Mouse (Mus musculus) midbrain, embryonic 16.5 days (tissue): ENCODE results near the gene Nup210l. TPM values are rescaled to one million over a fixed set of nuclear protein-coding genes. Genes with fewer than 3 reads are reported as not detected.

Source experiments
- ATAC-seq: fragments of 200-750 bp; cut with Nextera tagmentation; 2 replicates; pipeline ENCODE4 v1.8.0; 2017; ENCODE audit warnings: moderate TSS enrichment
- H3K27ac ChIP-seq: fragments of 300-500 bp; sonication (generic); 2 replicates; pipeline ENCODE4 v1.5.1; 2014; ENCODE audit warnings: mild to moderate bottlenecking, low read length, mixed read lengths
- H3K27me3 ChIP-seq: fragments of 300-500 bp; sonication (generic); 2 replicates; pipeline ENCODE4 v1.6.1; 2014; ENCODE audit warnings: low read depth, low read length, mixed read lengths; ENCODE audit not compliant: control insufficient read depth, insufficient read depth
- H3K36me3 ChIP-seq: fragments of 300-500 bp; sonication (generic); 2 replicates; pipeline ENCODE4 v1.6.1; 2014; ENCODE audit warnings: mild to moderate bottlenecking, low read length, moderate library complexity, mixed read lengths; ENCODE audit not compliant: control insufficient read depth, insufficient read depth
- H3K4me1 ChIP-seq: fragments of 300-500 bp; sonication (generic); 2 replicates; pipeline ENCODE4 v1.6.1; 2014; ENCODE audit warnings: mild to moderate bottlenecking, low read length, mixed read lengths; ENCODE audit not compliant: control insufficient read depth, insufficient read depth
- H3K4me2 ChIP-seq: fragments of 300-500 bp; sonication (generic); 2 replicates; pipeline ENCODE4 v1.6.1; 2014; ENCODE audit warnings: mild to moderate bottlenecking, low read length, mixed read lengths
- H3K4me3 ChIP-seq: fragments of 300-500 bp; sonication (generic); 2 replicates; pipeline ENCODE4 v1.5.1; 2014; ENCODE audit warnings: low read depth, mild to moderate bottlenecking, low read length, moderate library complexity, mixed read lengths
- H3K9ac ChIP-seq: fragments of 300-500 bp; sonication (generic); 2 replicates; pipeline ENCODE4 v1.6.1; 2014; ENCODE audit warnings: low read depth, low read length, mixed read lengths
- H3K9me3 ChIP-seq: fragments of 300-500 bp; sonication (generic); replicated peaks from 2 replicates; pipeline ENCODE4 v1.6.1; 2014; ENCODE audit warnings: mild to moderate bottlenecking, low read length, mixed read lengths; ENCODE audit not compliant: control insufficient read depth, poor library complexity, severe bottlenecking
- WGBS: fragments of 180-500 bp; shearing (Covaris S2); extraction: QIAGEN DNeasy Blood & Tissue Kit; methylation state at CpG from one replicate; pipeline ENCODE4 v1.1.7; 2014; 5-methylcytosine and 5-hydroxymethylcytosine counted together
- polyA plus RNA-seq: library from polyadenylated mRNA; unstranded; fragments of >200 nt; fragmentation: Nextera tagmentation; extraction: Ambion mirVana; gene quantifications from 2 replicates; pipeline ENCODE4 v1.2.1, GENCODE M21; 2015

Gene Nup210l
- polyA plus RNA-seq, 1 experiment from 2014 or later = 0.16 TPM

DNA sequence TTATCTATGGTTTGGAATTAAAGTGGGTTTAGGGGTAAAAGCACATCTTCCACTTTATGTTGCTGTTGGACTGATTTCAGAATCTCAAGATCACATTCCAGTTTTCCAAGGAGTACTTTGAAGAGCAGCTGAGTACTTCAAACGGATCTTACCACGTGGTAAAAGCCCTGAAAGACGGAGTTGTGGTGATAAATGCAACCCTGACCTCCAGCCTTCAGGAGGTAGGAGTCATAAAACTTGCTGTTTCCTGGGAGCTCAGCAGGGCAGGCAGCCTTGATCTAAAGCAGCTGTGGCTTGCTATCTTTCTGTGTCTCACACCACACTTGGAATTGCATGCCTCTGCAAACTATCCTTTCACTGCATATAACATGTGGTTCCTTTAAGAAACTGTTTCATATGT, 30.6 kb downstream of the Nup210l start:
- no peaks in the 10 kb centered on the region for H3K27me3 ChIP-seq
- no peaks in the 10 kb centered on the region for H3K36me3 ChIP-seq
- 73% methylated on average over 3 of the region's 3 CpGs for WGBS
- H3K9me3 ChIP-seq = no peaks in the 10 kb centered on the region
- no peak overlapping the region for H3K9ac ChIP-seq
- no peak for ATAC-seq
- no peak overlapping the region for H3K27ac ChIP-seq
- H3K4me3 ChIP-seq = no peak overlapping the region
- no peaks in the 10 kb centered on the region for H3K4me1 ChIP-seq
- no peak overlapping the region for H3K4me2 ChIP-seq

- Histone ChIP-seq H3K36me3 (no peaks in the 10 kb centered on the region), H3K9me3 (no peaks in the 10 kb centered on the region), H3K4me2 (no peak overlapping the region), H3K4me3 (no peak overlapping the region), H3K27ac (no peak overlapping the region), H3K9ac (no peak overlapping the region), H3K4me1 (no peaks in the 10 kb centered on the region), H3K27me3 (no peaks in the 10 kb centered on the region)
- no peak for ATAC-seq
- WGBS = 87% methylated on average over 5 of the region's 5 CpGs
Measured at GRCm38 (mm10) chr3:90134993-90135392, 31.1 kb downstream of the Nup210l start.

DNA sequence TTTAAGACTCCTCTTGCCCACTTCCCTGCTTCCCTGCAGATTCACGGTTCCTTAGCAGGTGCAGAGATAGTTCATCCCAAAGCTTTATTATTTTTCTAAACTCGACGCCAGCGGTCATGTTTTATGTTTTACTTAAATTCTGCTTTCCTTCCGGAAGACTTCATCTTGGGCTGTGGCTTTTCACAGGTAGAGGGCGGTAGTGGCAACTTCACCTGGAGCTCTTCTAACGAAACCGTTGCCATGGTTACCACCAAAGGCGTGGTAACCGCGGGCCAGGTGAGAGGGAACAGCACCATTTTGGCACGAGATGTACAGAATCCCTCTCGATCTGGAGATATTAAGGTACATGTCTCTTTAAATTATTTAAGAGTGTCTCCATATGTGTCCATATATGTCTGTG, 32.7 kb downstream of the Nup210l start:
- Histone ChIP-seq H3K36me3 (no peaks in the 10 kb centered on the region), H3K27me3 (no peaks in the 10 kb centered on the region), H3K27ac (no peak overlapping the region), H3K4me2 (no peak overlapping the region), H3K9me3 (no peaks in the 10 kb centered on the region), H3K4me1 (no peaks in the 10 kb centered on the region), H3K9ac (no peak overlapping the region), H3K4me3 (no peak overlapping the region)
- WGBS = 36% methylated on average over 13 of the region's 13 CpGs
- ATAC-seq = no peak

- no peaks in the 10 kb centered on the region for H3K9me3 ChIP-seq
- no peak overlapping the region for H3K4me2 ChIP-seq
- no peaks in the 10 kb centered on the region for H3K36me3 ChIP-seq
- no peak for ATAC-seq
- H3K27me3 ChIP-seq = no peaks in the 10 kb centered on the region
- 71% methylated on average over 1 of the region's 1 CpGs for WGBS
- no peak overlapping the region for H3K4me3 ChIP-seq
- H3K4me1 ChIP-seq = no peaks in the 10 kb centered on the region
- H3K27ac ChIP-seq = no peak overlapping the region
- no peak overlapping the region for H3K9ac ChIP-seq
Measured at GRCm38 (mm10) chr3:90137606-90138005, 33.7 kb downstream of the Nup210l start.

DNA sequence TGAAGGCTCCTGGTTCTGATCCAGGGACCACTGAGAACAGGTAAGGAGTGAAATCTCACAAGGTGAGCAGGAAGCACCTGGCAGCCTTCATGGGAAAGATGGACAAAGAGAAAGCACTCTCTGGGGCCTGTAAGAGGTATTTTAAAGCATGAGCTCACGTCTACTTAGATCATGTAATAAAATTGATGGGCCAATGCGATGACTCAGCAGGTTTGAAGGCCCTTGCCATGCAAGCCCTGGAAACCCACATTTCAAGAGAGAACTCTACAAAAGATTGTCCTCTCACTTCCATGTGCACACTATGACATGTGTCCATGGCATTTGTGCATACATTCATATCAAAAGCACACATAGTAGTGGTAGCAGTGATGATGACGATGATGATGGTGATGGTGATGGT, 36.0 kb downstream of the Nup210l start:
- no peaks in the 10 kb centered on the region for H3K4me1 ChIP-seq
- no peaks in the 10 kb centered on the region for H3K36me3 ChIP-seq
- no peak for ATAC-seq
- no peaks in the 10 kb centered on the region for H3K9me3 ChIP-seq
- no peak overlapping the region for H3K9ac ChIP-seq
- H3K27me3 ChIP-seq = no peaks in the 10 kb centered on the region
- 93% methylated on average over 3 of the region's 3 CpGs for WGBS
- no peak overlapping the region for H3K4me2 ChIP-seq
- H3K27ac ChIP-seq = no peak overlapping the region
- H3K4me3 ChIP-seq = no peak overlapping the region

DNA sequence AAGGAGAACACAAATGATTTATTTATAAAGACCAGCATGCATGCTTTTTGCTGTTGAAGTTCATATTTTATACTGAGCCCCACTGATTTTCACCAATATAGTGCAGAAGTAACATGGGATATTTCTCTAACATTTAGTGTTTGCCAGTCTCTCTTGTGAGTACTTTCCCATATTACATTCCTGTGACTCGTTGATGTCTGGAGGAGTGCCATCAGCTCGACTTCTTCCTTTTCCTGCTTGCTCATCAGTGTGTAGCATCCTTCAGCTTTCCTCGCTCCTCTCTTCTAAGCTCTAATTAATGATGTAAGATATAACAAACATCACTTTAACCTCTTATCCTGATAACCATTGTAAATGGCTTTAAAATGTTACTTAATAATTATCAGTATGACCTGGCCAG, 41.5 kb downstream of the Nup210l start:
- WGBS = 78% methylated on average over 3 of the region's 3 CpGs
- Histone ChIP-seq H3K9me3 (no peaks in the 10 kb centered on the region), H3K4me3 (no peak overlapping the region), H3K4me2 (no peak overlapping the region), H3K27me3 (no peaks in the 10 kb centered on the region), H3K27ac (no peak overlapping the region), H3K4me1 (no peaks in the 10 kb centered on the region), H3K9ac (no peak overlapping the region), H3K36me3 (no peaks in the 10 kb centered on the region)
- ATAC-seq = no peak

- Histone ChIP-seq H3K4me3 (no peak overlapping the region), H3K36me3 (no peaks in the 10 kb centered on the region), H3K27me3 (no peaks in the 10 kb centered on the region), H3K4me2 (no peak overlapping the region), H3K27ac (no peak overlapping the region), H3K4me1 (no peaks in the 10 kb centered on the region), H3K9me3 (no peaks in the 10 kb centered on the region), H3K9ac (no peak overlapping the region)
- 70% methylated on average over 1 of the region's 1 CpGs for WGBS
- no peak for ATAC-seq
Measured at GRCm38 (mm10) chr3:90146651-90147050, 42.7 kb downstream of the Nup210l start.

GRCm38 (mm10) chr3:90151086-90151740, 47.3 kb downstream of the Nup210l start:
- no peaks in the 10 kb centered on the region for H3K4me1 ChIP-seq
- H3K9ac ChIP-seq = no peak overlapping the region
- H3K4me2 ChIP-seq = no peak overlapping the region
- 92% methylated on average over 12 of the region's 12 CpGs for WGBS
- H3K27ac ChIP-seq = no peak overlapping the region
- H3K27me3 ChIP-seq = no peaks in the 10 kb centered on the region
- H3K4me3 ChIP-seq = no peak overlapping the region
- no peaks in the 10 kb centered on the region for H3K9me3 ChIP-seq
- no peak for ATAC-seq
- no peaks in the 10 kb centered on the region for H3K36me3 ChIP-seq

- no peaks in the 10 kb centered on the region for H3K9me3 ChIP-seq
- H3K9ac ChIP-seq = no peak overlapping the region
- WGBS = 70% methylated on average over 5 of the region's 5 CpGs
- ATAC-seq = no peak
- no peak overlapping the region for H3K27ac ChIP-seq
- H3K36me3 ChIP-seq = no peaks in the 10 kb centered on the region
- no peak overlapping the region for H3K4me2 ChIP-seq
- no peak overlapping the region for H3K4me3 ChIP-seq
- H3K4me1 ChIP-seq = no peaks in the 10 kb centered on the region
- H3K27me3 ChIP-seq = no peaks in the 10 kb centered on the region
Measured at GRCm38 (mm10) chr3:90155996-90156395, 52.1 kb downstream of the Nup210l start.
